Mouse (Mus musculus): ENCODE results near the gene Cyp27a1. TPM values are rescaled to one million over a fixed set of nuclear protein-coding genes. Genes with fewer than 3 reads are reported as not detected.

Cyp27a1 gene
- total RNA-seq, 4 experiments from 2014 or later: 11.3 to 20.8 (median 16.6) TPM

DNA sequence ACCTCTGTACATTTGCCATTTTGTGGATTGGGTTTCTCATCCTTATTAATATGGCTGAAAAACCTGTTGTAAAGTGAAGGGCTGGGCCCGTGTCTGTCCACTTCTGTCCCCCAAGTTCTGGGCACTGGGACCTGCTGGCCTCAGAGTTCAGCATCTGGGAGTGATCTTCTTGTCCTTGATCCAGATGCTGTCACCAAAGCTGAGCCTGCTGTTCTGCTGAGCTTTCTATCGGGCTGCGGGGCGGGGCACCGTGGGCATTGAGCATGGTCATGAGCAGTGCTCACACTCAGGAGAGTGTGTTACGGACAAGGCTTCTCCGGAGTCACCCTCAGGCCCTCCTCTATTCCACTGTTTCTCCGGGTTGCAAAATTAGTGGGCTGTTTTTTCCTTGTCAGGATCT is 4.7 kb downstream of the Cyp27a1 start:
- DNase-seq (ENCODE audit: low spot score): no peak

DNA sequence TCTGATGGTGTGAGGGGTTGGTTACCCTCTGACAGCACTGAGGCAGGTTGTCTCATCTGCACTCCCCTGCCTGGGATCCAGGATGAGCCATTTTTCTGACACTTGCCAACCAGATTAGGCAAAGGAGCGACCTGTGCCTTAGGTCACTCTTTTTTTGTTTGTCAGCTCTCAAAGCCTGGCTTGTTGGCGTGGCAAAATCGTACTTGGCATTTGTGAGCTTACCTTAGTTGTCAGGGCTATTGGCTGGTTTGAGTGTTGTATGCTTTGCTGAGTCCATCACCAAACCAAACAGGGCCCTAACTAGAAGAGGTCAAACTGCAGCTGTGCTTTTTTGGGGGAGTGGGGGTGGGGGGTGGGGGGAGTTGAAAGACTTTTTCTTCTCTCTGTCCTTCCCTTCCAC is 5.9 kb downstream of the Cyp27a1 start:
- DNase-seq (ENCODE audit: low spot score): no peak

DNA sequence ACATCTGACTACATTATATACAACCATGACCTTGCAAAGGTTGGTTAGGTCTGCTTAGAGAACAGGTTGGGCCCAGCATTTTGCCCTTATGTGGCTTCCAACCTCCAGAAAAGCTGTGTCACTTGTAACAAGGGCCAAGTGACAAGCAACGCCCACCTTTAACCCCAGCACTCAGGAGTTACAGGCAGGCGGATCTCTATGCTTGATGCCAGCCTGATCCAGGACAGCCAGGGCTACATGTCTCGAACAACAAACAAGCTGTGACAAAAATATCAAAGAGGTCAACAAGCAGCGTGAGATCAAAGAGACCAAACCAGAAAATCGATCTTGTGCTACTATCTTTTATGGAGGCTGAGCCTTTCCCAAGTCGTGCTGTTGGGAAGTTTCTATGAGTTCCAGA is 8.3 kb downstream of the Cyp27a1 start:
- DNase-seq (ENCODE audit: low spot score): no peak

DNA sequence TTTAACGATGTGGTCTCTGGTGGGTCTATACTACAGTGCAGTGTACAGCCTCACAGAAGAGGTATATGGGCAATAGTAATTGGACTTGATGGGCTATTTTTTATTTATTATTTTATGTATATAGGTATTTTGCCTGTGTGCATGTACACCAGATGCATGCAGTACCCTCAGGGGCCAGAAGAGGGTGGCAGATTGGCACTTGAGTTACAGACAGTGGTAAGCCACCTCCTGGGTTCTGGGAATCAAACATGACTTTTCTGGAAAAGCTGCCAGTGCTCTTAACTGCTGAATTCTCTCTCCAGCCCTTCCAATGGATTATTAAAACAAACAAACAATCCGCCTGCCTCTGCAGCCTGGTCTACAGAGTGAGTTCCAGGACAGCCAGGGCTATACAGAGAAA is 10.4 kb downstream of the Cyp27a1 start:
- no peak for DNase-seq (ENCODE audit: low spot score)

DNA sequence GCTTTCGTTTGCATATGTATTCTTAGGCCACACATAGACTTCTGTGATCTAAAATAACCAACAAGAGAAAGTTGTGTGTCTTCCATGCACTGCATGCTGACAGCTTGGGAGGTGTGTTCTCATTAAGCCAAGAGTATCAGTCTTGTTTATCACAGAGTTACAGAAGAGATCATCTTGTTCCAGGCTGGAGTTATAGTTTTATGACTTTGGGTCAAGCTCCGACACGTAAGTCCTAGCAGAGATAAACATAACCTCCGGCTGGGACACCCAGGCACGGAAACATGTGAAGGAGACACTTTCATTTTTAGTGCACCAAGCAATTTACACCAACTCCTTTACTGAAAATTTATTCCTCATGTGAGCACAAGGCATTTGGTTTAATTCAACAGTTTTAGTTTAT is 12.7 kb downstream of the Cyp27a1 start:
- DNase-seq (ENCODE audit: low spot score): no peak

DNA sequence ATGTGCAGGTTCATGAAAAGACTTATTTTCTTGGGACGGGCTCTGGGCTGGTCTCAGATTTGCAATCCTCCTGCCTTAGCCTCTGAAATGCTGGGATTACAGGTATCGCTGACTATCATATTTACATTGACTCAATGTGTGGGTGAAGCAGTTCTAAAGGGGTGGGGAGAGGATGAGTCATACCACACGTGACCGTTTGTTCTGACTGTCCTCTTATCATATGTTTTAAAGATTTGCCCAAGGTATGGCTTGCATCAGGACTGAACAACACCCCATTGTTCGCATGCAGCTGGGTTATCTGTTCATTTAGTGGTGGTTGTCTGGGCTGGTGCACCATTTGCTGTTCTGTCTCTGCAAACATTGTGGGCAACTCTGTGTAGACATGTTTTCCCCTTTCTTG is 13.3 kb downstream of the Cyp27a1 start:
- DNase-seq (ENCODE audit: low spot score): no peak

GRCm38 (mm10) chr1:74728446-74728845 is 15.1 kb downstream of the Cyp27a1 start:
- DNase-seq (ENCODE audit: low spot score): no peak

DNA sequence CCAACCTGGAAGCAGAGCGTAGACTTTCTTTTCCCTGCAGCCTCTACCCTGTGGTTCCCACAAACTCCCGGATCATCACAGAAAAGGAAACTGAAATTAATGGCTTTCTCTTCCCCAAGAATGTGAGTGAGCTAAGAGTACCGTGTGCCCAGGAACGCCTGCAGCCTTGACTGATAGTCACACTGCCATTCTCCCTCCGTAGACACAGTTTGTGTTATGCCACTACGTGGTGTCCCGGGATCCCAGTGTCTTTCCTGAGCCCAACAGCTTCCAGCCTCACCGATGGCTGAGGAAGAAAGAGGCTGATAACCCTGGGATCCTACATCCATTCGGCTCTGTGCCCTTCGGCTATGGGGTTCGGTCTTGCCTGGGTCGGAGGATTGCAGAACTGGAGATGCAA is 23.6 kb downstream of the Cyp27a1 start:
- no peak for DNase-seq (ENCODE audit: low spot score)

- DNase-seq (ENCODE audit: low spot score): no peak
Observed at GRCm38 (mm10) chr1:74737500-74737899, 24.1 kb downstream of the Cyp27a1 start.

DNA sequence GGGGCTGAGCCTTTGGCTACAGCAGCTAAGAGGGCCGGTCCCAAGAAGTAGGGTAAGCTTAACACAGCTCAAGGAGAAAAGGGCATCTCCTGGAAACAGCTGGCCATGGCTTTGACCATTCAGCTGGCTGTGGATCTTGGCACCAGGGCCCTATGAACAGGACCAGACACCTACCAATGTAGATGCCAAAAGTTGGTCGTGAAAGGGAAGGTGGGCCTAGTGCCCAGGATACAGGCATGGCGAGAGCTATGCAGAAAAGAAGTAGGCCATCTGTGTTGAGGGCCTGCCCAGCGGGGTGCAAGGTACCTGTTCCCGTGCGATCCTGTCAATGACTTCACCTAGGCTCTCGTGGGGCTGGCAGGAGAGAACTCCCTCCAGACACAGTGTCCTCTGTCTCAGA is 27.5 kb downstream of the Cyp27a1 start:
- peak; percentile 45 for DNase-seq (ENCODE audit: low spot score)

DNA sequence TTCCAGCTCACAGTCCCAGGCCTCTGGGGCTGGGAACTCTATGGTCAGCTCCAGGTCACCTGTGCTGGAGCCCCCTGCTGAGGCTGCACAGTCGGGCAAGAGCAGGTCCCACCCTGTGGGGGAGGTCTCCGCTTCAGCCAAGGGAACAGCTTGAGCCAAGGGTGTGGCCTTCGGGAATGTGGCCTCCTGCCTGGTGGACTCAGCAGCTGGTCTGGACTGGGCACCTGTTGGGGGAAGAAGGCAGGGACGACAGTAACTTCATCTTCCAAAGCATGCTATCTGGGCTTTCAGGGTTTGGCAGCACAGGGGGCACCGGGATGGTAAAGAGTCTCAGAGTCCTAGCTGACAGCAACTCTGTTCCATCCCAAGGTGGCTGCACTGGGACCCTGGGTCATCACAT is 34.0 kb downstream of the Cyp27a1 start:
- no peak for DNase-seq (ENCODE audit: low spot score)

- peak; percentile 49 for DNase-seq (ENCODE audit: low spot score)
Observed at GRCm38 (mm10) chr1:74748643-74749271, 35.4 kb downstream of the Cyp27a1 start, which contains the start of gene Prkag3. Prkag3 (minus strand) TSS chr1:74749221.

DNA sequence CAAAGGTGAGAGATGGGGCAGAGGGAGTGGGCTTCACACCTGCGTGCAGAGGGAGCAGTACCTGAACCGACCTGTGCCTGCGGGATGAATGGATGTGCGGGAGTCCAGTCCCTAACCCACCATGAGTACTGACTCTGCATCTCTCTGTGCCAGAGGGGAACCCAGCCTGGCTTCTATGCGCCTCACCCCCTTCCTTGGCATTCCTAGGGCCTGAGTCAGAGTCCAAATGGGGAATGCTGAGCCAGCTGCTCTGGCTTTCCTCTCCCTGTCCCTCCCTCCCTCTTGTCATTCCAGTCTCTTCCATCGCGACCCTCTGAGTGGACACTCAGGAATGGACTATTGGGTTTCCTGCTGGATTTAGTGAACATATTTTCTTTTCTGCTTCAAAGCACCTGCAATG is 35.9 kb downstream of the Cyp27a1 start:
- peak; percentile 52 for DNase-seq (ENCODE audit: low spot score)

DNA sequence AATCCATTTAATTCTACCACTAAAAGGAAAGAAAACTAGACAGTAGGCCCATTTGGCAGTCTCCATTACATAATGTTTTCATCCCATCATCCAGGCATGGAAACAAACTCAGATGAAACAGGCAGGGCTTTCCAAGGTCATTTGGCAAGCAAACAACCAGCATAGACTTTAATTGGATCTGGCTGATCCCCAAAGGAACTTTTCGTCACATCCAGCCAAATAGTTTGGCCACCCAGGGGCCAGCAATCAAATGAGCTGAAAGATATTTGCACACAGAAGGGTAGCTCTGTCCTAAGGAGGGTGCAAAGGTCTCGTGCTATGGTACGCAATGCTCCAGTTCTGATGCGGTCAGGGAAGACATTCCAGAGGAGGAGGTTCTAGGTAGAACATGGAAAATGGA is 37.3 kb downstream of the Cyp27a1 start:
- DNase-seq (ENCODE audit: low spot score): peak; percentile 43

DNA sequence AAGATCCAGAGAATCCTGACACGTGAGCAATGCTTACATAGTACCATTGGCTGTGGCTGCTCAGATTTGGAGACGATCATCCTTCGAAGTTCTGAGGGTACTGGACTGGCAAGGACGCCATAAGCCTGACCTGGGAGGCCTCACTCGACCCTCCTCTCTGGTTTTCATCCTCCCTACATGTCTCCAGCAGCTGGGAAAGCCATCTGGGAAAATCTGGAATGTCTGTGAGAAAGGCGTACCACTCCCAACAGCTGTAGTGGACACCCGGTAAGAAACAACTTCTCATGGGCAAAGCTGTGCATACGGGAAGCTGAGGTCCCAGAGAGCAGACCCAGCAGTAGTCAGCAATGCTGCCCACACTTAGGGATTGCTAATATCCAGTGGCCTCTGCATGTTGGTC is 38.8 kb downstream of the Cyp27a1 start:
- no peak for DNase-seq (ENCODE audit: low spot score)

DNA sequence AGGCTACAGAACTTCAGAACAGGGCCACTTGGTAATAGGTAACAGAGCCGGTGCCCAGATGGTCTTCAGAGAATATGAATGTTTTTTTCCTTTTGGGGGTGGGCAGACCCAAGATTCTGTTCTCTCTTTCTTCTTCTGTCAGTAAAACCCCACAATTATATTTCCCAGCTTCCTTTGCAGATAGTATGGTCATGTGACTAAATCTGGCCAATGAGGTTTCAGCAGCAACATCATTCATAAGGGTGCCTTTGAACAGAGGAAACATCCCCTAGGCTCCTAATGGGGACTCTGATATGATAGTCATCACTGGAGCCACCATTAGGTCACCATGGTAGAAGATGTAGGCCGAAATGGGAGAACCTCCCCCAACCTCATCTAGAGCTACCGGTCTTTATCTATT is 39.5 kb downstream of the Cyp27a1 start:
- no peak for DNase-seq (ENCODE audit: low spot score)

DNA sequence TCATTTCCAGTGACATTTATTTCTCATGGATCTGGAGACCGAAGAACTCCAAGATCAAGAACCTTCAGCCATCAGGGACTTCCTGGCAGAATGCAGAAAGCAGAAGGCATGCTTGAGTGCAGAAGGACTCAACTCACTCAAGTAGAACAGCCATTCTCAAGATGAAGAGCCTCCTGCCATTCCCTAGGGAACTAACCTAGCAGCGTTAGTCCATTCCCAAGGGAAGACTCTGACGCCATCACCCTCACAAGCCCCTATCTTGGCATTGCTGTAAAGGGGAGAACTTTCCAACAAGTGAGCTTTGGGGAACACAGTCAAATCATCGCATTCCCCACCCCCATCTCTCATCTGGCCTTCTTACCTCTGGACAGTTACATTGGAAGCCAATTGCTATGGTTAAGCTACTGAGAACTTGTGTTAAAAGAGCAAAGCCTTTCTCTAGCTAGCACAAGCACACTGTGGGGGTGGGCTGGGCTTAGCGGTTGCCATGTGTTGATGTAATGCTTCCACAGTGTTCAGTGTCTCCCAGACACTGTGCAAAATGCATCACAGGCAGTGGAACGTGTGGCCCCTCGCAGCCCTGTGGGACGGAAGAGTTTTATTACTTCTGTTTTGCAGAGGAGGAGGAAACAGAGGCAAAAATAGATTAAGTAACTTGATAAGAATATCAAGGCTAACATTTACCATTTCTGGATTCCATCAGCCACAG is 40.0 kb downstream of the Cyp27a1 start:
- DNase-seq (ENCODE audit: low spot score): no peak

GRCm38 (mm10) chr1:74754175-74754785 is 40.9 kb downstream of the Cyp27a1 start:
- DNase-seq (ENCODE audit: low spot score): no peak

DNA sequence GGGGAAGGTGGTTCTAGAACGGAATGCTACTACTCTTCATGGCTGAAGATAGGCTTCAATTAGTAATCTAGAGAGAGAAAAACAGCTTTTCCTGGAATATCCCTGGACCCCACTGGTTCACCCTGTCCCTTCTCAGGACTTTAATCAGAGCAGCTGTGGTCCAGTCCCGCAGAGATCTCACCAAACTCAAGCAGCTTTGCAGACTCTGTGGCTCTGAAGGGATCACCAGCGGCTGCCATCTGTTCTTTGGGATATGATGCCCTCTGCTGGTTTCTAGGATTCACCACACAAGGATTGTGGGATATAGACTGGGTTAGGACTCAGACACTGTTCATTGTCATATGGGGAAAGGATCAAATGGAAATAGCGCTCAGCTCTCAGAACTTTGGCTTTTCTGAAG is 46.4 kb downstream of the Cyp27a1 start:
- DNase-seq (ENCODE audit: low spot score): peak; percentile 64

DNA sequence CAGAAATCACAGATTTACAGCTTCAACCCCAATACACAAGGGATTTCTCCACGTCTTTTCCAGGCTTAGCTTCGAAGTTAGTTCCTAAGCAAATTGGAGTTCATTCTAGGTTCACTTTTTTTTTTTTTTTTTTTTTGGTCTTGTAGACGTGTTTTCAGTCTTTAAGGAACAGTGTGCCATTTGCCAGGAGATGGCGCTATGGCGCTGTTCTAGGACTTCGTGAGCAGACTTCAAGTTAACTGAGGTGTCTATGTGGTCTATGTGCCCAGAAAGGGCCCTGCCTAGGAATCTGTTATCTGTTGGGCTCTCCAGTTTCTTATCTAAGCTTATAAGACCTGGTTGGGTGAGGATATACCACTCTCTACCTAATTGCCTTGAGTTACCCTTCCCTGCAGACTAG is 49.7 kb downstream of the Cyp27a1 start:
- no peak for DNase-seq (ENCODE audit: low spot score)

GRCm38 (mm10) chr1:74770727-74771466 is 57.5 kb downstream of the Cyp27a1 start:
- no peak for DNase-seq (ENCODE audit: low spot score)

DNA sequence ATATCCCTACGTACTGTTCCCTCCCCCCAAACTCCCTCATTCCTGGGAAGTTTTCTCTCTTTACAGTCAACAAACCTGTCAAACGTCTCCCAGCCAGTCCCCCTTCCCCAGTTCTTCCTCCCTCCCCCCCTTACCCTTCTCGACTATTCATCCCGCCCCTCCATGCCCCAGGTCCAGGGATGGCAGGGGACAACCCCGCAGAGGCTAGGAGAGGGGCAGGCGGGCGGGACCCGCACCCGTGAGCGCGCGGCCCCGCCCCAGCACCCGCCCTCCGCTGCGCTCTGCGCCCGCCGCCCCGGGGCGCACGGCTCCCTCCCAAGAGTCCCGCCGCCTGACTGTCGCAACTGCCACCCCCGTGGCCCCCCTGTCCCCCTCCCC is 58.1 kb downstream of the Cyp27a1 start:
- no peak for DNase-seq (ENCODE audit: low spot score)

DNA sequence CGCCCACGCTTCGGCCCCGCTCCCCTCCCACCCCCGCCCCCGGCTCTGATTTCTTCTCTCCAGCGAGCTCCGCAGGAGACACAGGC is 58.3 kb downstream of the Cyp27a1 start, which contains the start of gene Wnt6:
Gene Wnt6, plus strand, starts transcription at position 48 of the 86 bp plus-strand sequence.
- no peak for DNase-seq (ENCODE audit: low spot score)

All from heart, adult 8-10 months (tissue).